Mouse (Mus musculus): ENCODE data around the gene Tnfaip3.

DNA sequence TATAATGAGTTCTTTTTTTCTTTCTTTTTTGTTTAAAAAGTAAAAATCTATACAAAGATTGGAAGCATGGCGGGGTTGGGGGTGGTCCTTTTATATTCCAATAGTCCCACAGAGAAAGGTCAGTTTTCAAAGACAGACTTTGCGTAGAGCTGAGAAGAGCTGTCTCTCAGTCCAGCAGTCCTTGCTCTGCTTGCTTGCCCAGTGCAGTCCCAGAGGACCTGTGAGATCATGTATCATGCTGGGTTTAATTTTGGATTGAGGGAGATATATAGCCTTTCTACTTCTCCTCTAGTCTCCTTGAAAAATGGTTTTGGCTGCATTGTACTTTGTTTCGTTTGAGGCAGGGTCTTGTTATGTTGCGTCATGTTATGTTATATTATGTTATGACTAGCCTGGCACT, 49.9 kb downstream of the Tnfaip3 start:
- TF ChIP-seq POLR2A (IDR thresholded peaks at IDR 0.05; ENCODE audit: control insufficient read depth, low read depth, low read length) = no peak
- TF ChIP-seq CTCF (IDR thresholded peaks at IDR 0.05; ENCODE audit: control insufficient read depth, insufficient read depth, insufficient replicate concordance, low read depth, low read length) = no peak
